Mouse (Mus musculus) lung, embryonic 15.5 days (tissue): ENCODE measurements at regions not wholly inside any gene's neighbourhood (a gene's known extent, or its start where the extent isn't known, plus 50 kb on each side); places are given as distances from the start of the nearest gene placed in this dataset.

Experiments
- ATAC-seq: fragments of 200-750 bp; cut with Nextera tagmentation; 2 replicates; pipeline ENCODE4 v1.8.0; 2017; ENCODE audit warnings: moderate number of reproducible peaks, borderline replicate concordance; ENCODE audit not compliant: low FRiP score, low TSS enrichment; ENCODE audit errors: extremely low read depth
- H3K27ac ChIP-seq: fragments of 300-500 bp; sonication (generic); 2 replicates; pipeline ENCODE4 v1.5.1; 2015; ENCODE audit warnings: moderate library complexity, mild to moderate bottlenecking, inconsistent platforms
- H3K27me3 ChIP-seq: fragments of 300-500 bp; sonication (generic); 2 replicates; pipeline ENCODE4 v1.6.1; 2015; ENCODE audit warnings: inconsistent platforms
- H3K36me3 ChIP-seq: fragments of 300-500 bp; sonication (generic); 2 replicates; pipeline ENCODE4 v1.6.1; 2015; ENCODE audit warnings: inconsistent platforms
- H3K4me1 ChIP-seq: fragments of 300-500 bp; sonication (generic); 2 replicates; pipeline ENCODE4 v1.6.1; 2015; ENCODE audit warnings: inconsistent platforms
- H3K4me2 ChIP-seq: fragments of 300-500 bp; sonication (generic); 2 replicates; pipeline ENCODE4 v1.6.1; 2015; ENCODE audit warnings: inconsistent platforms, mild to moderate bottlenecking, moderate library complexity
- H3K4me3 ChIP-seq: fragments of 300-500 bp; sonication (generic); 2 replicates; pipeline ENCODE4 v1.5.1; 2015; ENCODE audit warnings: mild to moderate bottlenecking, inconsistent platforms
- H3K9ac ChIP-seq: fragments of 300-500 bp; sonication (generic); 2 replicates; pipeline ENCODE4 v1.6.1; 2015; ENCODE audit warnings: inconsistent platforms
- H3K9me3 ChIP-seq: fragments of 300-500 bp; sonication (generic); 2 replicates; pipeline ENCODE4 v1.6.1; 2016; ENCODE audit warnings: inconsistent platforms
- WGBS: fragments of 180-500 bp; shearing (Covaris S2); methylation state at CpG from one replicate; pipeline ENCODE4 v1.1.7; 2015; 5-methylcytosine and 5-hydroxymethylcytosine counted together

DNA sequence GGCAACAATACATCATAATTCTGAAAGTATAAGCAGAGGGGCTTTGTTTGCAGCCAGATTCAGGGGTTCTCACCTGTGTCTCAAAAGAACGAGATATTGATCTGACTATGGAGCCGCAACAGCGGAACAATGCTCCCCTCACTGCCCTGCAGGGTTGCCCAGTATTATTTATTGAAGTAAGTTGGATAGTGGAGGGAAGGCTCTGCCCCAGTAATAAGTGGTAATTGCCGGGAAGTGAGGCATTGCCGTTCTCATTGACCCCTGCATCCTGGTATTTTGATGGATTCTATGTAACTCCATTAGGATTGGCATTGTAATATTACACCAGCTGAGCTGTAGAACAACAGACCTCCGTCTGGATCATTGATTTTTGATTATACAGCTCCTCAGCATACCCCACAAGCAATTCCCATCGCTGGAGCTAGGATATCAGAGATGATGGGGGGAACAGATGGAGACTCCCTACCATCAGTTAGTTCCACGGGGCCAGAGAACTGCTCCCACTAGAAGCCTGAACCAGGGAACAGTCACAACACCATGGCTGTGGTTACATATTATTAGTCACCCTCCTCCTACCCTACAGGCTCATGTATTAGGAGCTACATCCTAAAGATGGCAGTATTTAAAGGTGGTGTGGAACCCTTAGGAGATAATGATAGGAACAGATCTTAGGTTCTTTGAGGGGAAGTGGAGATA lies 572.0 kb upstream of the Sall1 start:
- Histone ChIP-seq H3K27ac (no peak overlapping the region), H3K4me1 (no peaks in the 10 kb centered on the region), H3K9me3 (no peaks in the 10 kb centered on the region), H3K4me2 (no peak overlapping the region), H3K27me3 (no peaks in the 10 kb centered on the region), H3K36me3 (no peaks in the 10 kb centered on the region), H3K9ac (no peak overlapping the region), H3K4me3 (no peak overlapping the region)
- no peak for ATAC-seq
- WGBS: 83% methylated on average over 8 of the region's 8 CpGs

DNA sequence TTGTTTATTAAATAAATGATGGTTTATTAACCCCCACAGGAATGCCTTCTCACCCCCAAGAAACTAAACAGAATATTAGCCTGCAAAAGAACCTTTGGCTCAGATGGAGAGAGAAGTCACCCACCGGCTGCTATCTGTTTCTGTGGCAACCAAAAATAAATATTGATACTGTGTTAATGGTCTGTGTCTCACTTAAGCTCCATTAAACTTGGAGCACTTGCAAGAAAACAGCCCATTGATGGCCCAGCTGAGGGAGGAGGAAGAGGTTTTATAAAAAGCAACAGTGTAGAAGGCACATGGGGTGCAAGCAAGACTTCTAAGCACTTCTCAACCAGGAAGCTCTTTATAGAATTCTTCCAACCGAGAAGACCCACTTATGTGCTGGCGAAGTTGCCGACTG lies 565.1 kb upstream of the Sall1 start:
- no peak overlapping the region for H3K9ac ChIP-seq
- no peak for ATAC-seq
- WGBS: 31% methylated on average over 4 of the region's 4 CpGs
- no peaks in the 10 kb centered on the region for H3K36me3 ChIP-seq
- no peaks in the 10 kb centered on the region for H3K4me1 ChIP-seq
- no peaks in the 10 kb centered on the region for H3K9me3 ChIP-seq
- H3K27me3 ChIP-seq: no peaks in the 10 kb centered on the region
- H3K27ac ChIP-seq: no peak overlapping the region
- H3K4me2 ChIP-seq: no peak overlapping the region
- no peak overlapping the region for H3K4me3 ChIP-seq

DNA sequence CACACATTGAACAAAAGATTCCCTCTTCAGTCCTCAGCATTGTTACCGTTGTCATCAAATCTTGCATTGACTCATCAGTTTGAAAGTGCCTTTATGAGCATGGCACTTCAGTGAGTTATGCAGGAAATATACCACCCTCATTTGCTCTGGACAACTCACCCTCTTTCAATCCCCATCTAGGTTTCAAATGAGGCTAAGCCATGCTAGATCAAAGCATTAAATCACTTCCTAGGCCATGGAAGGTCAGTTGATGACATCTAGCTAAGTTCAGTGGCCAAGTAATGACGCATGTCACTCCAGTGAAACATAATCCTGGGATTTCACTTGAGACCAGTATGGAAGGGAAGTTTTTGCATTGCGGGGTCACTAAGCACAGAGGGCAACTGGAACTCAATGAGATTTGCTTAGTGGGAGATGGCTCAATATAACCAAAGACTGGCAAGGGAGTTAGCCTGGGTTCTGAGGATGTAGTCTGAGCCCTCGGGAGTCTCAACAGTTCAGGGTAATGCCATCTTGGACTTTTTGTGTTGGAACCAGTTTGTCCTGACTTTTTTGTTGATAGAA lies 562.0 kb upstream of the Sall1 start:
- Histone ChIP-seq H3K27ac (no peak overlapping the region), H3K9ac (no peak overlapping the region), H3K36me3 (no peaks in the 10 kb centered on the region), H3K4me2 (no peak overlapping the region), H3K27me3 (no peaks in the 10 kb centered on the region), H3K4me1 (no peaks in the 10 kb centered on the region), H3K9me3 (no peaks in the 10 kb centered on the region), H3K4me3 (no peak overlapping the region)
- WGBS: 86% methylated on average over 4 of the region's 4 CpGs
- no peak for ATAC-seq

DNA sequence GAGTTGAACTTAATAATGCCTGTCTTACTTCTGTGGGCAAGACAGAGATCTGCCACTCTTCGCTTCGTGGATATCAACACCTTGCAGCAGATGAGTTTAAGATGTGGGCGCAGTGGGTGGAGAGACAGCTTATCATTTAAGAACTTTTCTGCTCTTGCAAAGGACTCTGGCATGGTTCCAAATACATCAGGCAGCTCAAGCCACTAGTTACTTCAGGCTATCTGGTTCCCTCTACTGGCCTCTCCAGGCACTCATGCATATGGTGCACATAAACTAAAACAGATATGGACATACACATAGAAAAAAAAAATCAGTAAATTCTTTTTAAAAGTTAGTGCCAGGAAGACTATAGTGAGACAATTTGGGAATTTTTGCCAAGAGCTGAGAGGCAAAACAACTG lies 560.5 kb upstream of the Sall1 start:
- H3K4me1 ChIP-seq: no peaks in the 10 kb centered on the region
- no peak overlapping the region for H3K9ac ChIP-seq
- 83% methylated on average over 3 of the region's 3 CpGs for WGBS
- H3K36me3 ChIP-seq: no peaks in the 10 kb centered on the region
- no peak overlapping the region for H3K4me2 ChIP-seq
- H3K9me3 ChIP-seq: no peaks in the 10 kb centered on the region
- no peak for ATAC-seq
- H3K27ac ChIP-seq: no peak overlapping the region
- H3K27me3 ChIP-seq: no peaks in the 10 kb centered on the region
- no peak overlapping the region for H3K4me3 ChIP-seq

DNA sequence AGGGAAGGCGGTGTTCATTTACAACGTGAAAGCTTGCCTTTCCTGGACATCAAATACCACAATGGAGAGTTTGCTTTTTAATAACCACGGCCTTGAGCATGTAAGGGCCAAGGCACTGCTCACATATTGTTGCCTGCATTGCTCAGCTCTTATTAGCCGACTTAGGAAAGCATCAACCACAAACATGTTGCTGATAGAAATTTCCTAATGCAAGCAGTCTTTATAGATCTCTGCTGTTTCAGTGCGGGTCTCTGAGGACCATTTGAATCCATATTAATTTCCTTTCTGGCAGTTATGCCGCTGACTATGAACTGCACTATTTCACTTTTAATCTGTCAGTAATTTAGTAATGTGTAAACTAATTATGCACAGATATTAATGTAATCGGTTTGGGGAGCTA lies 552.4 kb upstream of the Sall1 start:
- Histone ChIP-seq H3K27me3 (no peaks in the 10 kb centered on the region), H3K9ac (no peak overlapping the region), H3K27ac (no peak overlapping the region), H3K4me2 (no peak overlapping the region), H3K9me3 (no peaks in the 10 kb centered on the region), H3K4me1 (no peaks in the 10 kb centered on the region), H3K4me3 (no peak overlapping the region), H3K36me3 (no peaks in the 10 kb centered on the region)
- 77% methylated on average over 7 of the region's 7 CpGs for WGBS
- ATAC-seq: no peak

DNA sequence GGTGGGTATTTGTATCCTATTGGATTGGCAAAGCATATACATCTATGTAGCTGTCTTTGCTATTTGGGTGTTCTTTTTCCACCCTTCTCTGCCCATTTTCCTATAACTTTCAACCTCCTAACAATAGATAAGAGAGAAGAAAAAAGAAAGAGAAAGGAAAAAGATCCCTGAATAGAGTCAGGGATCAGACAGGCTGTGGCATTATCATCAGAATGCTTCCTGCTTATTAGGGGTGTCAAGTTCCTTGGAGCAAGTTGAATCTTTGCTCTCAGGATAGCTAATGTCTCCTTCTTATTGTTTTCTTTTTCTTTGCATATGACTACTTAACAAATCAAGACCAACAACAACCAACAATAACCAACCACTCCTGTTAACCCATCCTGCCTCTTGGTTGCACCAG lies 539.1 kb upstream of the Sall1 start:
- H3K9ac ChIP-seq: no peak overlapping the region
- H3K27me3 ChIP-seq: no peaks in the 10 kb centered on the region
- no peaks in the 10 kb centered on the region for H3K9me3 ChIP-seq
- no peak overlapping the region for H3K4me2 ChIP-seq
- no peaks in the 10 kb centered on the region for H3K36me3 ChIP-seq
- H3K4me3 ChIP-seq: no peak overlapping the region
- no peak overlapping the region for H3K27ac ChIP-seq
- ATAC-seq: no peak
- no peaks in the 10 kb centered on the region for H3K4me1 ChIP-seq

DNA sequence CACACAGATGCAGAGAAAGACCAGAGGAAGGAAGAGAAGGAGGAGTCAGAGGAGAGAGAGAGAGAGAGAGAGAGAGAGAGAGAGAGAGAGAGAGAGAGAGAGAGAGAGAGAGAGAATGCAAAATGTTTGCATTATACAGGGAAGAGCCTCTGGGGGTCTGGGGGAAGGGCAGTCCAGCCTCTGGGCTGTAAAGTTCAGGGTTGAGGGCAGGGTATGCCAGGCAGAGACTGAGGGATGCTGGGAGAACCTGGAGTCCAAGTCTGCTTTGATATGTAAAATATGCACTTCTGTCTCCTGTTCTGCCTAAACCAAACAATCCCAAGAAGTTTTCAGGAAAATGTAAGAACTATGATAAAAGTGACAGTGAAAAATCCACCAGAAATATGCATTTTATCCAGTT lies 538.6 kb upstream of the Sall1 start:
- Histone ChIP-seq H3K36me3 (no peaks in the 10 kb centered on the region), H3K4me1 (no peaks in the 10 kb centered on the region), H3K4me3 (no peak overlapping the region), H3K9me3 (no peaks in the 10 kb centered on the region), H3K27me3 (no peaks in the 10 kb centered on the region), H3K27ac (no peak overlapping the region), H3K4me2 (no peak overlapping the region), H3K9ac (no peak overlapping the region)
- no peak for ATAC-seq

DNA sequence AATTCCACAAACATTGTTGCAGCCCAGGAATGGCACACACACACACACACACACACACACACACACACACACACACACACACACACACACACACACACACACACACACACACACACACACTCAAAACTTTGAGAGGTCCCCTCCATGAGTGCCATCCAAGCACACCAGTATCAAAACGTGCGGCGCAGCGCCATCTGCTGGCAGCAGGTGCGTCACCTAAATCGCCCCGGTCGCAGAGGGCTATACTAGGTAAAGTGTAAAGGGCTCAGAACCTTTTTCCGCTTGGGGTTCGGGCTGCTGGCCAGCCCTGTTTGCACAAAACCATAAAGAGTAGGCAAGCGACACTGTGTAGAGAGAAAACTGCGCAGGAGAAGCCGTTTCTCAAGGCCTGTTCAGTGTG lies 527.9 kb upstream of the Sall1 start:
- H3K4me1 ChIP-seq: no peaks in the 10 kb centered on the region
- 1% methylated on average over 13 of the region's 13 CpGs for WGBS
- H3K27ac ChIP-seq: no peak overlapping the region
- H3K4me2 ChIP-seq: no peak overlapping the region
- ATAC-seq: no peak
- no peak overlapping the region for H3K4me3 ChIP-seq
- peaks cover 47% of the 10 kb centered on the region for H3K27me3 ChIP-seq
- H3K9me3 ChIP-seq: no peaks in the 10 kb centered on the region
- no peaks in the 10 kb centered on the region for H3K36me3 ChIP-seq
- no peak overlapping the region for H3K9ac ChIP-seq

DNA sequence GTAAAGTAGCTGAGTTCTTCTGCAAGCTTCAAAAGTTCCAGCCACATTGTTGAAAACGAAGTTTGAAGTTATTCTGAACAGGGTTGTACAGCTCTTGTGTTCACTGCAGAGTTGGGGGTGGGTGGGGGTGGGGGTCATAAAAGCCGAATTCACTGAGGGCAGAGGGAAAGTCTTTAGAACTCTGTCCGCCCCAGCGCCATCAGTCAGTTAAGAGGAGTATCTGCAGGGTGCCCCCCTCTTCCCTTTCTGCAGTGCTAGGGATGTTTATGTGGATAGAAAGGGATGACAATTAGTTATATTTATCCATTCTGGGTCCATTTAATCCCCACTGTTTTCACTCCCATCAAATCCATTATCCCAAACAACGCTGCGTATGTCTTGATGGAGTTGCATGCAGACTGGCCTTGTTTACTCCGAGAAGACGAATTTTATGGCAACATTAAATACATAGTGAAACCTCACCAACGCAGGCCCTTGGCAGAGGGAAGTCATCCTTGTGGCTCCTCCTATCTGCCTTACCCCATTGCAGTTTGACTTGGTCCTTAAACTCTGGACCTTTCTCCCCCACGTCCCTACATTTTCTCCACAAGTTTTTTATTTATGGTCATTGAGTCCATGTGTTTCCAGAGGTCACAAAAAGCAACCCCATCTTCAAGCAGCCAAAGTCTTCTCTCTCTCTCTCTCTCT lies 526.8 kb upstream of the Sall1 start:
- no peak for ATAC-seq
- 46% methylated on average over 10 of the region's 10 CpGs for WGBS
- Histone ChIP-seq H3K4me2 (no peak overlapping the region), H3K36me3 (no peaks in the 10 kb centered on the region), H3K9ac (no peak overlapping the region), H3K27ac (no peak overlapping the region), H3K9me3 (no peaks in the 10 kb centered on the region), H3K4me1 (no peaks in the 10 kb centered on the region), H3K4me3 (no peak overlapping the region), H3K27me3 (peaks cover 50% of the 10 kb centered on the region)

DNA sequence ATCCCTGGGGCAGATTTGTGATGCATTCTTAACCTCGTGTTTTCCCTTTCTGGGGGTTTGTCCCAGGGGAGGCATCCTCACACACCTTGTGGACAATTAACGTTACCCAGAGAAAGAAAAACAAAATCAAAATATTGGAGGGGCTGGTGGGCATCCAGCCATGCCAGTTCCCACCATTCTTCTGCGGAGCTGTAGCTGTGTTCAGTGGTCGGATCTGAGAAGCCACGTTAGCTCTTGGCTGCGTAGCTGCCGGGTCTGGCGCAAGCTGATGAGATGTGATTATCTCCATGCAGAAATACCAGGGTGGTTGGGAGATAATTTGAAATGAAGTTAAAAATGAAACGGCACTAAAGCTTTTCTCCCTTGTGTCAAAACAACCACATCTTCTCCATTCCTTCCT lies 525.4 kb upstream of the Sall1 start:
- Histone ChIP-seq H3K4me2 (no peak overlapping the region), H3K9me3 (no peaks in the 10 kb centered on the region), H3K4me1 (no peaks in the 10 kb centered on the region), H3K4me3 (no peak overlapping the region), H3K27ac (no peak overlapping the region), H3K9ac (no peak overlapping the region), H3K36me3 (no peaks in the 10 kb centered on the region), H3K27me3 (peaks cover 48% of the 10 kb centered on the region)
- 58% methylated on average over 9 of the region's 9 CpGs for whole genome bisulfite sequencing
- no peak for ATAC-seq

DNA sequence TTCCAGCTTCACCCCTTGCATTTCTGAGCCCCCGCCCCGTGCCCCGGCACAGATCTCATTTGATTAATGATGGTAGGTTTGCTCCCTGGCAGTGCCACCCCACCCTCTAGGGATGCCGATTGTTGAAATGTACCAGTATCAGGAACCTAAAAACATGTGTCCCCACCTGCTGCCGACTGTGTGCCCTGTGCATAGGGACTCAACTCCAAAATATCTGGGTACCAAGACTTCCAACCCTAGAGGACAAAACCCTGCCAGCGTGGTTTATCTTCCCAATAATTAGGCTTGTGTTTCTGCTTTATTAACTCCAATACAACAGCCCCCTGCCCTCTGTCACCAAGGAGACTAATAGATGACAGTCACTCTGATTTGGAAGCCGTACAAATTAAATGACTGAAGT lies 524.7 kb upstream of the Sall1 start:
- Histone ChIP-seq H3K4me3 (no peak overlapping the region), H3K36me3 (no peaks in the 10 kb centered on the region), H3K4me2 (no peak overlapping the region), H3K9me3 (no peaks in the 10 kb centered on the region), H3K27ac (no peak overlapping the region), H3K4me1 (no peaks in the 10 kb centered on the region), H3K27me3 (peaks cover 46% of the 10 kb centered on the region), H3K9ac (no peak overlapping the region)
- WGBS: 56% methylated on average over 7 of the region's 7 CpGs
- no peak for ATAC-seq

DNA sequence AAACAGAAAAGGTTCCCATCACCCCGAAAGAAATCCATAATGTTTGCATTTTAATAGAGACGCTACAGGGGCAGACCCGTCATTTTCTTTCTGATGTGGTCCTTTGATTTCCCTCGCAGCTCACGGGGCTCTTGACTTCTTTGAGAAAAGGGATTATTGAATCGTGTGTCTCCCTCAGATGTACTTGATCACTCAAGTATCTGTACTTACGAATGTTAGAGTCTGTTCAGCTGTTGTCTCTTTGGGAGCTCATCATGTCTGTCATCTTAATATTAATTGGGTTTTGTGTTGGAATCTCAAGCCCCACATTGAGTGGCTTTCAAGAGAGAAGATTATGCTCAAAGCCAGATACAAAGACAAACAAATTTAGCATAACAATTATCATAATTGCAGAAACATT lies 523.0 kb upstream of the Sall1 start:
- 48% methylated on average over 7 of the region's 7 CpGs for WGBS
- no peak overlapping the region for H3K27ac ChIP-seq

More for the DNA sequence above, 523.0 kb upstream of the Sall1 start:
- ATAC-seq: no peak
- Histone ChIP-seq H3K4me3 (no peak overlapping the region), H3K27me3 (peaks cover 32% of the 10 kb centered on the region), H3K36me3 (no peaks in the 10 kb centered on the region), H3K9ac (no peak overlapping the region), H3K9me3 (no peaks in the 10 kb centered on the region), H3K4me1 (no peaks in the 10 kb centered on the region), H3K4me2 (no peak overlapping the region)
